Mouse (Mus musculus) heart, postnatal 0 days (tissue): ENCODE measurements around the gene Tspan15. TPM values are rescaled to one million over a fixed set of nuclear protein-coding genes. Genes with fewer than 3 reads are reported as not detected.

Experiments
- ATAC-seq: fragments of 200-750 bp; cut with Nextera tagmentation; 2 replicates; pipeline ENCODE4 v1.8.0; 2017; ENCODE audit warnings: low read depth, moderate number of reproducible peaks, moderate library complexity; ENCODE audit not compliant: insufficient read depth
- DNase-seq: peaks from one replicate; pipeline ENCODE4 v3.0.0-alpha.2; 2016; ENCODE audit warnings: low spot score
- H3K27ac ChIP-seq: fragments of 300-500 bp; sonication (generic); 2 replicates; pipeline ENCODE4 v1.5.1; 2014; ENCODE audit warnings: low read depth, mild to moderate bottlenecking
- H3K27me3 ChIP-seq: fragments of 300-500 bp; sonication (generic); 2 replicates; pipeline ENCODE4 v1.6.1; 2014; ENCODE audit warnings: low read length, mixed read lengths; ENCODE audit not compliant: control insufficient read depth, insufficient read depth
- H3K36me3 ChIP-seq: fragments of 300-500 bp; sonication (generic); replicated peaks from 2 replicates; pipeline ENCODE4 v1.6.1; 2014; ENCODE audit warnings: low read length, mixed read lengths; ENCODE audit not compliant: control insufficient read depth, insufficient read depth
- H3K4me1 ChIP-seq: fragments of 300-500 bp; sonication (generic); 2 replicates; pipeline ENCODE4 v1.6.1; 2014; ENCODE audit warnings: antibody characterized with exemption; ENCODE audit not compliant: control insufficient read depth, insufficient read depth
- H3K4me2 ChIP-seq: fragments of 300-500 bp; sonication (generic); 2 replicates; pipeline ENCODE4 v1.6.1; 2014; ENCODE audit warnings: low read depth, mild to moderate bottlenecking, low read length, moderate library complexity
- H3K4me3 ChIP-seq: fragments of 300-500 bp; sonication (generic); 2 replicates; pipeline ENCODE4 v1.5.1; 2014; ENCODE audit warnings: low read depth, low read length
- H3K9ac ChIP-seq: fragments of 300-500 bp; sonication (generic); replicated peaks from 2 replicates; pipeline ENCODE4 v1.6.1; 2014; ENCODE audit warnings: low read depth, low read length, mixed read lengths
- H3K9me3 ChIP-seq: fragments of 300-500 bp; sonication (generic); replicated peaks from 2 replicates; pipeline ENCODE4 v1.6.1; 2016; ENCODE audit warnings: low read length; ENCODE audit not compliant: control insufficient read depth
- CTCF ChIP-seq: IDR thresholded peaks from 2 replicates; pipeline ENCODE4 v1.5.1; 2016; ENCODE audit warnings: antibody characterized with exemption, control low read depth, low read depth
- EP300 ChIP-seq: IDR thresholded peaks from 2 replicates; pipeline ENCODE4 v1.6.1; 2016; ENCODE audit warnings: antibody characterized with exemption, low read depth
- WGBS: fragments of 180-500 bp; shearing (Covaris S2); extraction: QIAGEN DNeasy Blood & Tissue Kit; methylation state at CpG from one replicate; pipeline ENCODE4 v1.1.7; 2014; 5-methylcytosine and 5-hydroxymethylcytosine counted together
- polyA plus RNA-seq: library from polyadenylated mRNA; unstranded; fragments of >200 nt; fragmentation: Nextera tagmentation; extraction: Ambion mirVana; gene quantifications from 2 replicates; pipeline ENCODE4 v1.2.1, GENCODE M21; 2015
- total RNA-seq: library from RNA; depleted of rRNA; stranded (reverse); fragments of >200 nt; gene quantifications from 2 replicates; pipeline ENCODE4 v1.2.3, GENCODE M21; 2014; ENCODE audit warnings: low replicate concordance

Gene Tspan15
- total and polyA plus RNA-seq, 2 experiments from 2014 or later, result 6.7 to 26.0 TPM

GRCm38 (mm10) chr10:62239270-62239669 is 8.2 kb upstream of the Tspan15 start:
- Histone ChIP-seq H3K9me3 (no peaks in the 10 kb centered on the region), H3K9ac (no peak overlapping the region), H3K4me3 (no peak overlapping the region), H3K27me3 (no peaks in the 10 kb centered on the region), H3K4me1 (no peaks in the 10 kb centered on the region), H3K4me2 (no peak overlapping the region), H3K27ac (no peak overlapping the region), H3K36me3 (no peaks in the 10 kb centered on the region)
- WGBS, result 56% methylated on average over 6 of the region's 6 CpGs
- DNase-seq (no peak), ATAC-seq (no peak)
- TF ChIP-seq CTCF (no peak), EP300 (no peak)

GRCm38 (mm10) chr10:62238688-62239087 is 7.6 kb upstream of the Tspan15 start:
- no peak for ATAC-seq
- no peaks in the 10 kb centered on the region for H3K4me1 ChIP-seq
- WGBS, result 90% methylated on average over 3 of the region's 3 CpGs

GRCm38 (mm10) chr10:62237205-62237604 is 6.2 kb upstream of the Tspan15 start:
- no peak for DNase-seq
- no peak overlapping the region for H3K27ac ChIP-seq
- no peak overlapping the region for H3K4me2 ChIP-seq
- H3K4me1 ChIP-seq, result no peaks in the 10 kb centered on the region
- no peaks in the 10 kb centered on the region for H3K9me3 ChIP-seq
- no peak for TF ChIP-seq EP300
- TF ChIP-seq CTCF, result no peak
- H3K27me3 ChIP-seq, result peaks cover under 1% of the 10 kb centered on the region; the same call in 1 of the 2 replicates
- no peaks in the 10 kb centered on the region for H3K36me3 ChIP-seq
- H3K4me3 ChIP-seq, result no peak overlapping the region
- ATAC-seq, result no peak
- WGBS, result 70% methylated on average over 10 of the region's 10 CpGs
- H3K9ac ChIP-seq, result no peak overlapping the region

More at GRCm38 (mm10) chr10:62238688-62239087, 7.6 kb upstream of the Tspan15 start:
- H3K9ac ChIP-seq, result no peak overlapping the region
- no peak overlapping the region for H3K27ac ChIP-seq
- no peaks in the 10 kb centered on the region for H3K36me3 ChIP-seq
- H3K9me3 ChIP-seq, result no peaks in the 10 kb centered on the region
- no peak for TF ChIP-seq CTCF
- H3K4me2 ChIP-seq, result no peak overlapping the region
- H3K27me3 ChIP-seq, result no peaks in the 10 kb centered on the region
- no peak for DNase-seq
- no peak overlapping the region for H3K4me3 ChIP-seq

GRCm38 (mm10) chr10:62236165-62236564 is 5.1 kb upstream of the Tspan15 start:
- Histone ChIP-seq H3K36me3 (no peaks in the 10 kb centered on the region), H3K9ac (no peak overlapping the region), H3K27me3 (peaks cover 8% of the 10 kb centered on the region; the same call in 1 of the 2 replicates), H3K4me1 (no peaks in the 10 kb centered on the region), H3K4me3 (no peak overlapping the region), H3K27ac (no peak overlapping the region), H3K4me2 (no peak overlapping the region), H3K9me3 (no peaks in the 10 kb centered on the region)
- 79% methylated on average over 6 of the region's 6 CpGs for WGBS
- no peak for TF ChIP-seq CTCF
- DNase-seq (no peak), ATAC-seq (no peak)

GRCm38 (mm10) chr10:62231811-62232210 is 760 bp upstream of the Tspan15 start:
- Histone ChIP-seq H3K27me3 (peaks cover 17% of the 10 kb centered on the region), H3K4me2 (no peak overlapping the region), H3K36me3 (no peaks in the 10 kb centered on the region), H3K9me3 (no peaks in the 10 kb centered on the region), H3K9ac (no peak overlapping the region), H3K4me3 (no peak overlapping the region), H3K4me1 (peaks cover 6% of the 10 kb centered on the region; the same call in 1 of the 2 replicates), H3K27ac (no peak overlapping the region)
- DNase-seq (no peak), ATAC-seq (no peak)
- 76% methylated on average over 3 of the region's 3 CpGs for WGBS
- TF ChIP-seq CTCF (no peak), EP300 (no peak)

GRCm38 (mm10) chr10:62231395-62231732 is 313 bp upstream of the Tspan15 start:
- Histone ChIP-seq H3K27ac (no peak overlapping the region), H3K4me2 (peak overlapping the region; percentile 80), H3K9me3 (no peaks in the 10 kb centered on the region), H3K36me3 (no peaks in the 10 kb centered on the region), H3K27me3 (peaks cover 17% of the 10 kb centered on the region), H3K9ac (no peak overlapping the region), H3K4me3 (peak overlapping the region; percentile 56), H3K4me1 (peaks cover 6% of the 10 kb centered on the region; the same call in 1 of the 2 replicates)
- 3% methylated on average over 13 of the region's 13 CpGs for WGBS
- DNase-seq (no peak), ATAC-seq (no peak)
- TF ChIP-seq CTCF (no peak), EP300 (no peak)
